Mouse (Mus musculus): Measurements from ENCODE around the gene Syf2. TPM values are rescaled to one million over a fixed set of nuclear protein-coding genes. Genes with fewer than 3 reads are reported as not detected.

Gene Syf2
- total and polyA plus RNA-seq, 2 experiments from 2014 or later, result 19.2 to 70.7 TPM

DNA sequence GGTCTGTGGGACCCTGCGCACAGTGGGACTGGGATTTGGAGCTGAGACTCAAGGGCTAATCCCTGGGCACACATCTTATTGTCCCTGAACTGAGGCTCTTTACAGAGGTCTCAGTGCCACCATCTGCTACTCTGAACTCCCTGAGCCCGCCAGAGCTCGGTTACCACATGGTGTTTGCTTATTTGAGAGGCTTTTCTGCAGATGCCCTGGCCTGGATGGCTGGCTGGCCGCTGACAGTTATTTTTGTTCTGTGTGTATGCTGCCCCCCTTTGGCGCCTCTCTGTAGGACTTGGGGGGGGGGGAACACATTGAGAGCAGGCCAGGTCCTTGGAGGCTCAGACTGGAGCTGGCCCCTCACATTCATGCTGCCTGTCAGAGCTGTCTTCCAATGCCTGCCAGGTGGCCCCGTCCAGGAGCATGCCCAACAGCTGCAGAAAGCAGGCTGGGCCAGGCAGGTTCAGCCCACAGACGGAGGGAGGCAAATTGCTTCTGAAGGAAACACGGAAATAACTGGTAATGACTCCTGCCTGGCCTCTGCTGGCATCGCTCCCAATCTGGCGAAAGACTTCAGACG lies 19.9 kb downstream of the Syf2 start:
- DNase-seq (ENCODE audit: low spot score), result peak; percentile 77
- WGBS, result 15% methylated on average over 11 of the region's 11 CpGs
- no peak overlapping the region for H3K4me3 ChIP-seq (ENCODE audit: low read length)
- no peak overlapping the region for H3K9ac ChIP-seq (replicated peaks; ENCODE audit: low read length)
- no peaks in the 10 kb centered on the region for H3K27me3 ChIP-seq (ENCODE audit: insufficient read depth, low read length)
- no peaks in the 10 kb centered on the region for H3K4me1 ChIP-seq (ENCODE audit: insufficient read depth, low read length)
- H3K9me3 ChIP-seq (ENCODE audit: low read length), result no peaks in the 10 kb centered on the region
- peak; percentile 87 for ATAC-seq
- no peak overlapping the region for H3K4me2 ChIP-seq (ENCODE audit: low read depth, low read length)
- no peaks in the 10 kb centered on the region for H3K36me3 ChIP-seq (ENCODE audit: insufficient read depth, low read length)
- no peak overlapping the region for H3K27ac ChIP-seq
- TF ChIP-seq CTCF (IDR thresholded peaks at IDR 0.05; ENCODE audit: low read depth), result peak; percentile 59

DNA sequence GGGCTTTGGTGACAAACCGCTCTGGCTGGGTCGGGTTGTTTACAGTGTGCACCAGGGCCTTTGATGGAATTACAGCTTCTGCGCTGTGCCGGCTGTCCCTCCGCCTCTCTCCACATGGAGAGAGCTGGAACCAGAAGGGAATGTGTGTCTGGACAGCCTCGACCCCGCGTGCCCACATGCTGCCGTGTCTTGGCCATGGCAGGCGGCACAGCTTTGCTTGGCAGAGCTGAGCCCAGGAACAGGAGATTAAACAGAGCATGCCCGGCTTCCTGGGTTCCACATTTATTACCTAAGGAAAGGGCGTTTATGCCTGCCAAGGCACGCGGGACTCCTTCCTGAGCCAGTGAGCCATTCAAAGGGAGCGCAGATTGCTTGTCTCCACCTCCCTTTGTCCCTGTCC lies 23.8 kb downstream of the Syf2 start:
- Histone ChIP-seq H3K27ac (no peak overlapping the region), H3K4me1 (ENCODE audit: insufficient read depth, low read length) (no peaks in the 10 kb centered on the region), H3K4me3 (ENCODE audit: low read length) (no peak overlapping the region), H3K4me2 (ENCODE audit: low read depth, low read length) (no peak overlapping the region), H3K36me3 (ENCODE audit: insufficient read depth, low read length) (no peaks in the 10 kb centered on the region), H3K9ac (replicated peaks; ENCODE audit: low read length) (no peak overlapping the region), H3K9me3 (ENCODE audit: low read length) (no peaks in the 10 kb centered on the region), H3K27me3 (ENCODE audit: insufficient read depth, low read length) (0 out of 2 replicates have a peak, but pooled peaks cover 4% of the 10 kb centered on the region)
- WGBS, result 15% methylated on average over 15 of the region's 15 CpGs
- DNase-seq (ENCODE audit: low spot score) (peak; percentile 40), ATAC-seq (0 out of 2 replicates have a peak, but pooled peaks have one; percentile 31)
- no peak for TF ChIP-seq CTCF (IDR thresholded peaks at IDR 0.05; ENCODE audit: low read depth)

DNA sequence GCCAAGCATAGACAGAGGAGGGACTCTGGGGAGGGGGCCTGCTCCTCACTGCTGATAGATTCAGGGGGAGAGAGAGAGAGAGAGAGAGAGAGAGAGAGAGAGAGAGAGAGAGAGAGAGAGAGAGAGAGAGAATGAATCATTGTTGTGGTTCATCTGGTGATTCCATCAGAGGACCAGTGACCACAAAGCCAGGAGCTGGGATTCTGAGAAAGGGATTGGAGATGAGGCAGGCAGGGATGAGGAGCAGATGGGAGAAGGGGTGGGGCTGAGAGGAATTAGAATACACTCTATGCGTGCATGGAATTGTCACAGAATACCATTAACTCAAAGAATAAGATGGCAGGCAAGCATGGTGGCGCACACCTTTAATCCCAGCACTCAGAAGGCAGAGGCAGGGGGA lies 24.5 kb downstream of the Syf2 start:
- H3K4me1 ChIP-seq (ENCODE audit: insufficient read depth, low read length), result no peaks in the 10 kb centered on the region
- no peak overlapping the region for H3K27ac ChIP-seq
- H3K4me3 ChIP-seq (ENCODE audit: low read length), result no peak overlapping the region
- ATAC-seq (no peak), DNase-seq (ENCODE audit: low spot score) (no peak)
- TF ChIP-seq CTCF (IDR thresholded peaks at IDR 0.05; ENCODE audit: low read depth), result no peak
- H3K9me3 ChIP-seq (ENCODE audit: low read length), result no peaks in the 10 kb centered on the region
- H3K27me3 ChIP-seq (ENCODE audit: insufficient read depth, low read length), result 0 out of 2 replicates have a peak, but pooled peaks cover 4% of the 10 kb centered on the region
- no peak overlapping the region for H3K4me2 ChIP-seq (ENCODE audit: low read depth, low read length)
- 73% methylated on average over 2 of the region's 2 CpGs for WGBS
- no peaks in the 10 kb centered on the region for H3K36me3 ChIP-seq (ENCODE audit: insufficient read depth, low read length)
- no peak overlapping the region for H3K9ac ChIP-seq (replicated peaks; ENCODE audit: low read length)

DNA sequence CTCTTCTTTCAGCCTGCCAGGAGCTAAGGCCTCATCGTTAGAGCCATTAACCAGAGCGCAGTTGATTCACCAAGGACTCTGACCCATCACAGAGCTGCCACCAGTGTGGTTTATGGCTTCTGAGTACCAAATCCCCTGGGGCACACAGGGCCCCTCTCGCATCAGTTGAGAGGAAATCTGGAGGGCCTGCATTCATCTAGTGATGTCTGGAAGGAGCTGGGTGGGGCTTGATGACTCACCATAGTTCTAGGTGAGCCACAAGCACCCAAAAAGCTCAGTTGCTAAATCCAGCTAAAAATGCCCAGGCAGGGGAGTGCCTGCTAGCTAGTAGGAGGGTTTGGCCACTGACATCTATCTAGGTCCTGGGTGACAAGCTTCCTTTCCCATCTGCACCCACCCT lies 25.1 kb downstream of the Syf2 start:
- no peaks in the 10 kb centered on the region for H3K9me3 ChIP-seq (ENCODE audit: low read length)
- no peak overlapping the region for H3K9ac ChIP-seq (replicated peaks; ENCODE audit: low read length)
- no peak overlapping the region for H3K4me2 ChIP-seq (ENCODE audit: low read depth, low read length)
- 0 out of 2 replicates have a peak, but pooled peaks cover 4% of the 10 kb centered on the region for H3K27me3 ChIP-seq (ENCODE audit: insufficient read depth, low read length)
- DNase-seq (ENCODE audit: low spot score) (no peak), ATAC-seq (no peak)
- H3K4me1 ChIP-seq (ENCODE audit: insufficient read depth, low read length), result no peaks in the 10 kb centered on the region
- 84% methylated on average over 3 of the region's 3 CpGs for WGBS
- H3K4me3 ChIP-seq (ENCODE audit: low read length), result no peak overlapping the region
- H3K36me3 ChIP-seq (ENCODE audit: insufficient read depth, low read length), result no peaks in the 10 kb centered on the region
- no peak overlapping the region for H3K27ac ChIP-seq
- no peak for TF ChIP-seq CTCF (IDR thresholded peaks at IDR 0.05; ENCODE audit: low read depth)

DNA sequence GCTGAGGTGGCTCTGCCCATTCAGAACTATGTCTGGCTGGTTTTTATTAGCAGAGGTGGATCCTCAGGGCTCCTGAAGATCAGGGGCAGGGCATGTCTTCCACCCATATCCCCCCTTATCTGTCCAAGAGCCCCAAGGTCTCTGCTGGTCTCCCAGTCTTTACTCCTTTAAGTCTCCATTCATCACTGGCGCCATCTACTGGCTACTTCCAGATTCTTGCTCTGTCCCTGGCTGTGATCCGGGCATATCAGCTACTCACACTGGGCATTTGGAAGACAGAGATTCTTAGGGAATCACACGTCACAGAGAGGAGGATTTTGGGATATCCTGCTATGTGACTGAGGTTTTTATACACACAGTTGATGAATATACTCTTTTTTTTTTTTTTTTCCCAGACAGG lies 25.6 kb downstream of the Syf2 start:
- Histone ChIP-seq H3K4me1 (ENCODE audit: insufficient read depth, low read length) (no peaks in the 10 kb centered on the region), H3K9me3 (ENCODE audit: low read length) (no peaks in the 10 kb centered on the region), H3K4me2 (ENCODE audit: low read depth, low read length) (no peak overlapping the region)

DNA sequence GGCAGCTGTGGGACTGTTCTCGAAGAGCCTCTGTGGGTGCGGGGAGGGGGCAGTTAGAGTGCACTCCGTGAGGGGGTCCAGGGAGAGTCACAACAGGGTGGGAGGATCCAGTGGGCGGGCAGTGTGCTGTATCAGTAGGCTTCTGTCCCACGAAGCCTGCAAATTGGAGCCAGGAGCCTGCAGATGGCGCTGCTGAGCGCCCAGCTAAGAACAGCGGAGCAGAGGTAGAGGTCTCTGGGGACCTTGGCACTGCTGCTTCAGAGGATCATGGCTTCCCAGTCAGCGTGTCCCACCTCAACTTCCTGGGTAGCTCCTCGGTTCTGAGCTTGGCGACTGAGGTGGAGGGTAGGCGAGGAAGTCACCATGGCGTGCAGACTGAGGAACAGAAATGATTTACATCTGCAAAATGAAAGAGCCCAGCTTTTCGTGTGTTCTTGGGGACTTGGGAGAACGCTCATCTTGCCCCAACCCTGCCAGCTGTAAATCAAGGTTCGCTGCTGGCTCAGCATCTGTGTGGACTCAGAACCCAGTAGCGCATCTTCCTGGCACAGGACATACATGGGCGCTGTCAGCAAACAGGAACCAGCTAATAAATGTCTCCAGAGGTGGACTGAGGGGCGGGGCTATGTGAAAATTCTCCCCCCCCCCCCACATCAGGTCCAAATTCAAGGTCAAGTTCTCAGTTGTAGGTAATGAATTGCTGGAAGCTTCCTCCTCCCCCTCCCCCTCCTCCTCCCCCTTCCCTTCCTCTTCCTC lies 32.5 kb downstream of the Syf2 start:
- peak; percentile 83 for DNase-seq (ENCODE audit: low spot score)
- Histone ChIP-seq H3K4me3 (ENCODE audit: low read length) (no peak overlapping the region), H3K27me3 (ENCODE audit: insufficient read depth, low read length) (peaks cover 7% of the 10 kb centered on the region; the same call in 1 of the 2 replicates), H3K36me3 (ENCODE audit: insufficient read depth, low read length) (no peaks in the 10 kb centered on the region), H3K4me2 (ENCODE audit: low read depth, low read length) (peak overlapping the region; percentile 36; the same call in 1 of the 2 replicates), H3K27ac (no peak overlapping the region), H3K4me1 (ENCODE audit: insufficient read depth, low read length) (no peaks in the 10 kb centered on the region), H3K9ac (replicated peaks; ENCODE audit: low read length) (no peak overlapping the region), H3K9me3 (ENCODE audit: low read length) (no peaks in the 10 kb centered on the region)
- no peak for ATAC-seq
- peak; percentile 74 for TF ChIP-seq CTCF (IDR thresholded peaks at IDR 0.05; ENCODE audit: low read depth)
- 28% methylated on average over 19 of the region's 19 CpGs for WGBS

More for the DNA sequence above, 25.6 kb downstream of the Syf2 start:
- WGBS, result 18% methylated on average over 3 of the region's 3 CpGs
- no peak overlapping the region for H3K4me3 ChIP-seq (ENCODE audit: low read length)
- no peaks in the 10 kb centered on the region for H3K36me3 ChIP-seq (ENCODE audit: insufficient read depth, low read length)
- DNase-seq (ENCODE audit: low spot score) (peak; percentile 72), ATAC-seq (0 out of 2 replicates have a peak, but pooled peaks have one; percentile 47)
- peak; percentile 67 for TF ChIP-seq CTCF (IDR thresholded peaks at IDR 0.05; ENCODE audit: low read depth)
- H3K27me3 ChIP-seq (ENCODE audit: insufficient read depth, low read length), result 0 out of 2 replicates have a peak, but pooled peaks cover 4% of the 10 kb centered on the region
- no peak overlapping the region for H3K9ac ChIP-seq (replicated peaks; ENCODE audit: low read length)
- H3K27ac ChIP-seq, result no peak overlapping the region
